Mouse (Mus musculus) kidney, adult 2 months (tissue): ENCODE measurements at regions not wholly inside any gene's neighbourhood (a gene's known extent, or its start where the extent isn't known, plus 50 kb on each side); places are given as distances from the start of the nearest gene placed in this dataset.
A peak's percentile ranks its signal among the peaks of the same experiment; 100 is the strongest.

Experiments
- DNase-seq: peaks from one replicate; pipeline ENCODE4 v3.0.0; 2021
- H3K27ac ChIP-seq: fragments of 200-500 bp; 2 replicates; pipeline ENCODE4 v1.5.1; 2012; ENCODE audit warnings: low read depth, low read length, control low read depth, inconsistent platforms; ENCODE audit not compliant: insufficient read depth
- H3K27me3 ChIP-seq: fragments of 200-500 bp; replicated peaks from 2 replicates; pipeline ENCODE4 v1.6.1; 2012; ENCODE audit warnings: mild to moderate bottlenecking, moderate library complexity, low read length, inconsistent platforms; ENCODE audit not compliant: control insufficient read depth, insufficient read depth
- H3K36me3 ChIP-seq: fragments of 200-500 bp; 2 replicates; pipeline ENCODE4 v1.6.1; 2012; ENCODE audit warnings: mild to moderate bottlenecking, moderate library complexity, low read length, inconsistent platforms; ENCODE audit not compliant: control insufficient read depth, insufficient read depth
- H3K4me1 ChIP-seq: fragments of 200-500 bp; 2 replicates; pipeline ENCODE4 v1.6.1; 2011; ENCODE audit warnings: low read length; ENCODE audit not compliant: control insufficient read depth, insufficient read depth
- H3K4me3 ChIP-seq: fragments of 200-500 bp; 2 replicates; pipeline ENCODE4 v1.5.1; 2011; ENCODE audit warnings: mild to moderate bottlenecking, low read depth, low read length, control low read depth; ENCODE audit not compliant: insufficient read depth
- CTCF ChIP-seq: fragments of 200-500 bp; conservative IDR thresholded peaks from 2 replicates; pipeline ENCODE4 v1.5.1; 2011; ENCODE audit warnings: low read depth, mild to moderate bottlenecking, control low read depth, low read length, moderate library complexity, mixed read lengths; ENCODE audit not compliant: insufficient read depth, insufficient read length
- POLR2A ChIP-seq: fragments of 200-500 bp; IDR thresholded peaks from one replicate; pipeline ENCODE4 v1.6.1; 2011; ENCODE audit warnings: low read depth, low read length, control low read depth
- WGBS: fragments of 180-500 bp; shearing (Covaris S2); methylation state at CpG from one replicate; pipeline ENCODE4 v1.1.7; 2018; 5-methylcytosine and 5-hydroxymethylcytosine counted together

- Histone ChIP-seq H3K27ac (no peak overlapping the region), H3K4me1 (no peaks in the 10 kb centered on the region), H3K27me3 (no peaks in the 10 kb centered on the region), H3K36me3 (no peaks in the 10 kb centered on the region), H3K4me3 (no peak overlapping the region)
- TF ChIP-seq CTCF, result no peak
- TF ChIP-seq POLR2A, result no peak
- DNase-seq, result no peak
- 41% methylated on average over 6 of the region's 6 CpGs for WGBS
These were observed 209.3 kb upstream of the Sash1 start for GRCm38 (mm10) chr10:9095163-9095562.

- H3K4me3 ChIP-seq, result no peak overlapping the region
- no peaks in the 10 kb centered on the region for H3K36me3 ChIP-seq
- no peak for TF ChIP-seq POLR2A
- no peak for TF ChIP-seq CTCF
- H3K27me3 ChIP-seq, result no peaks in the 10 kb centered on the region
- 33% methylated on average over 10 of the region's 10 CpGs for WGBS
- H3K4me1 ChIP-seq, result no peaks in the 10 kb centered on the region
- H3K27ac ChIP-seq, result no peak overlapping the region
- DNase-seq, result peak; percentile 7
These were observed 206.5 kb upstream of the Sash1 start for GRCm38 (mm10) chr10:9092237-9092885.

GRCm38 (mm10) chr10:9090961-9091360 lies 205.1 kb upstream of the Sash1 start:
- no peak for TF ChIP-seq POLR2A
- TF ChIP-seq CTCF, result no peak
- no peaks in the 10 kb centered on the region for H3K4me1 ChIP-seq
- H3K4me3 ChIP-seq, result no peak overlapping the region
- H3K27ac ChIP-seq, result no peak overlapping the region
- no peaks in the 10 kb centered on the region for H3K27me3 ChIP-seq
- no peak for DNase-seq
- no peaks in the 10 kb centered on the region for H3K36me3 ChIP-seq
- WGBS, result 94% methylated on average over 6 of the region's 6 CpGs

GRCm38 (mm10) chr10:9087871-9088270 lies 202.0 kb upstream of the Sash1 start:
- H3K36me3 ChIP-seq, result no peaks in the 10 kb centered on the region
- 96% methylated on average over 3 of the region's 3 CpGs for WGBS
- no peak overlapping the region for H3K27ac ChIP-seq
- TF ChIP-seq POLR2A (no peak), CTCF (no peak)
- H3K27me3 ChIP-seq, result no peaks in the 10 kb centered on the region
- no peak overlapping the region for H3K4me3 ChIP-seq
- DNase-seq, result no peak
- no peaks in the 10 kb centered on the region for H3K4me1 ChIP-seq

- no peaks in the 10 kb centered on the region for H3K36me3 ChIP-seq
- no peak overlapping the region for H3K27ac ChIP-seq
- 56% methylated on average over 3 of the region's 3 CpGs for WGBS
- H3K4me3 ChIP-seq, result no peak overlapping the region
- no peaks in the 10 kb centered on the region for H3K27me3 ChIP-seq
- no peaks in the 10 kb centered on the region for H3K4me1 ChIP-seq
- TF ChIP-seq POLR2A, result no peak
- TF ChIP-seq CTCF, result no peak
- DNase-seq, result no peak
These were observed 201.3 kb upstream of the Sash1 start for GRCm38 (mm10) chr10:9087171-9087570.

GRCm38 (mm10) chr10:9086666-9087065 lies 200.8 kb upstream of the Sash1 start:
- H3K4me3 ChIP-seq, result no peak overlapping the region
- no peaks in the 10 kb centered on the region for H3K4me1 ChIP-seq
- H3K27ac ChIP-seq, result no peak overlapping the region
- H3K36me3 ChIP-seq, result no peaks in the 10 kb centered on the region
- H3K27me3 ChIP-seq, result no peaks in the 10 kb centered on the region
- TF ChIP-seq CTCF (no peak), POLR2A (no peak)
- 74% methylated on average over 2 of the region's 2 CpGs for WGBS
- DNase-seq, result no peak

- no peaks in the 10 kb centered on the region for H3K27me3 ChIP-seq
- 89% methylated on average over 7 of the region's 7 CpGs for WGBS
- no peak overlapping the region for H3K27ac ChIP-seq
- DNase-seq, result no peak
- H3K36me3 ChIP-seq, result no peaks in the 10 kb centered on the region
- TF ChIP-seq CTCF (no peak), POLR2A (no peak)
- no peak overlapping the region for H3K4me3 ChIP-seq
- no peaks in the 10 kb centered on the region for H3K4me1 ChIP-seq
These were observed 199.6 kb upstream of the Sash1 start for GRCm38 (mm10) chr10:9085441-9085840.

- H3K4me1 ChIP-seq, result no peaks in the 10 kb centered on the region
- H3K4me3 ChIP-seq, result no peak overlapping the region
- H3K27me3 ChIP-seq, result no peaks in the 10 kb centered on the region
- peak; percentile 4 for DNase-seq
- no peaks in the 10 kb centered on the region for H3K36me3 ChIP-seq
- TF ChIP-seq CTCF (no peak), POLR2A (no peak)
- no peak overlapping the region for H3K27ac ChIP-seq
- WGBS, result 63% methylated on average over 2 of the region's 2 CpGs
These were observed 189.0 kb upstream of the Sash1 start for GRCm38 (mm10) chr10:9074916-9075315.
